Mouse (Mus musculus): ENCODE data around the gene Fgd4. TPM values are rescaled to one million over a fixed set of nuclear protein-coding genes. Genes with fewer than 3 reads are reported as not detected.

The Fgd4 gene
- total RNA-seq (2023) = 100 to 1,000 TPM; 114 to 139 TPM

DNA sequence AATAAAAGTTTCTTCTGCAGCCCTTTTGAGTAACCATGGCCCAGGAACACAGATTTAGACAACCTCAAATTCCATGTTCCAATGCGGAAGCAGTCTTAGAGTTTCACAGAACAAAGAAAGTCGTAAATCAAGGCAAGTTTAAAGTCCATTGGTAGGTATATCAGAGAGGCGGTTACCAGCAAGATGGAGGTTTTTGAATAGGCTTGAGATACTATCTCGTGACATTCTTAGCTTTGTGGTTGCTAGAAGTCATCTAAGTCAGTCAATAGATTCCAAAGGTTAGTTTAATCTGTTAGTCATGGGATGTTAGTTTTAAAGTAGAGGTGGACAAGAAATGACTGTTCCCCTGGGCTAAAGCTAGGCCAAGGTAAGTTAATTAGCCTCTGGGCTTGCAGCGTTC lies at the start of gene Fgd4:
Fgd4 (minus strand) TSS at position 89 of the 400 bp plus-strand sequence.

Other genes with a start within 250 kb of the Fgd4 start
- gene Dnm1l, start 241.6 kb downstream of the Fgd4 start, total RNA-seq (2023) = 10 to 100 TPM; 30.0 to 33.3 TPM
- gene Olfr19, start 75.9 kb upstream of the Fgd4 start, total RNA-seq (2023) = not detected
- 1 to 10 TPM; 5.0 to 5.7 TPM for gene Spag6l, start 228.9 kb upstream of the Fgd4 start, total RNA-seq (2023)

Data from neutrophil, adult 83 days (primary cell).